Mouse (Mus musculus): Measurements from ENCODE around the gene Batf3.
"Not testable (repeated sequence)": the region's sequence is repeated elsewhere in the genome, so short reads cannot be mapped to it uniquely, and the experiment has no call there.

The Batf3 gene

DNA sequence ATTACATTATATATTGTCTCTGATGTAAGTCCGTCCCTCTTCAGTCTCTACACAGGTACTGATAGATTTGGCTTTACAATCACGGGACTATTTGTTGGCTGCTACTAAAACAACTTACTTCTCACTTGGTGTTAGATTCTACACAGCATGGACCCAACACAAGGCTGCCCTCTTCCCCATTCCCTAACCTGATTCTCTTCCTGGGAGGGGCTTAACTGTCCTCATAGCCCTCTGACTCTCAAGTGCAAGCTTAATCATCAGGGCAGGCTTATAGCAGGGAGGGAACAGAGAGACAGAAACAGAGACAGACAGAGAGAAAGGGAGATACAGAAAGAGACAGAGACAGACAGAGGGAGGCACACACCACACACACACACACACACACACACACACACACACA lies 34.0 kb downstream of the Batf3 start:
- DNase-seq (ENCODE audit: low spot score in 2 of 2): no peak

DNA sequence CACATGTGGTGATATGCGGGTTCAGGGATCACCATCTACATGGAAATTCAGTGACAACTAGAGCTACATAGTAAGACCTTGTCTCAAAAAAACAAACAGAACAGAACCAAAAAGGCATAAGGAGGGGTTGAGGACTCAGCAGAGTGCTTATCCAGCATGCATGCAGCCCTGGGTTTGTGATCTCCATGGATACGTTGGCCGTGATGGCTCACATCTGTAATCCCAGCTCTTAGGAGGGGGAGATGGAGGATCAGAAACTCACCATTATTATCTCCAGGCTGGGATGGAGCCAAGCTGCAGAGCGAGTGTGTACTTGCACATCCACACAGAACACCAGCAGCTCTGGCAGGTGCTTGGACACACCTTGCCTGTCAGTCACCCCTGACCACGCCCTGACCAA lies 34.6 kb downstream of the Batf3 start:
- no peak for DNase-seq (ENCODE audit: low spot score in 2 of 2)

DNA sequence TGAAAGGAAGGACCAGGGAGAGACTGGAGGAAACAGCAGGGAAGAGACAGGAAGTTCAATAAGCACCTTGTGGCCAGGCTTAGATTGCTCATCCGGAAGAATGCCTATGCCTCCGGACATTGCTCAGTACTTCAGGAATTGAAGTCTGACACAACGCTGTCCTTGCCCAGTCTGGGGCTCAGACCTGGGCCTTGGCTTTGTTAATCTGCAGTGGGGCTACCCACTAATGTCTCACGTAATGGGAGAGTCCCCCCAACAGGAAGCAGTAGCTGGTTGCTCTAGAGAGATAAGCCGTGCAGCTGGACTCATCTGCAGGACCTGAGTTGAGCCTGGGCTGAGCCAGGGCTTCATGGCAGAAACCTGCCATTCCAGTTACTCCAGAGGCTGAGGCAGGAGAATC lies 35.3 kb downstream of the Batf3 start:
- no peak for DNase-seq (ENCODE audit: low spot score in 2 of 2)

DNA sequence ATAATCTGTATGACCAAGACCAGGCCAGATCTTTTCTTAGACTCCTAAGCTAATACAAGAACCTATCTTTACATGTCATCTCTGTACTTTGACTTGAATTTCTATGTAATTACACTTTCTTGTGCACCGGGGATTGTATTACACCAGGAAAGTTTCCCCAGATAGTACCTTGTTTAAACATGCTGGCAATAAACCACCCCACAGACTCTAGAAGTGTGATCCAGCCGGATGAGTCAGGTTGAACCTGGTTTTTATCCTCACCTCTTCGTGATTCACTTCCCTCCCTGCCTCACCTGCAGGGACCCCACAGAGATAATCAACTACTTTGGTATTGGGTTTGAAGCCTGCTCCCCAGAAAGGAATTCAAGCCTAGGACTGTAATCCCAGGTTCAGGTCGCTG lies 37.8 kb downstream of the Batf3 start:
- no peak for DNase-seq (ENCODE audit: low spot score in 2 of 2)

DNA sequence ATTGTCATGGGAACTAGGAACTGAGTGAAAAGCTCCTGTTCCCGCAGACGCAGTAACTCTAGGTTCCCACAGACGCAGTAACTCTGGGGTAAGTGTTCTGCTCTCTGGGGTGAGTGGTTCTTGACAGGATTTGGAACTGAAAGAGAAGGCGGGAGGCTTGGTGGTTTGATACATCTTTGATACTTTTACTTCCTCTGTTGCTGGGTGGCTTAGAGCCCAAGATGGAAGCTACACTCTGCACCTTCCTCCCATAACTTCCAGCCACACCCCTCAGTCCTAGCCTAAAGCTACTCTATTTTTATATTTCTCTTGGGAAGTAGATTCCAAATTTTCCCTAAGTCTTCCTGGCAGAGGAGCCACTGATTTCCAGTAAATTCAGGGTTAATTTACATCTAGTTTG lies 40.8 kb downstream of the Batf3 start:
- DNase-seq (ENCODE audit: low spot score in 2 of 2): no peak

DNA sequence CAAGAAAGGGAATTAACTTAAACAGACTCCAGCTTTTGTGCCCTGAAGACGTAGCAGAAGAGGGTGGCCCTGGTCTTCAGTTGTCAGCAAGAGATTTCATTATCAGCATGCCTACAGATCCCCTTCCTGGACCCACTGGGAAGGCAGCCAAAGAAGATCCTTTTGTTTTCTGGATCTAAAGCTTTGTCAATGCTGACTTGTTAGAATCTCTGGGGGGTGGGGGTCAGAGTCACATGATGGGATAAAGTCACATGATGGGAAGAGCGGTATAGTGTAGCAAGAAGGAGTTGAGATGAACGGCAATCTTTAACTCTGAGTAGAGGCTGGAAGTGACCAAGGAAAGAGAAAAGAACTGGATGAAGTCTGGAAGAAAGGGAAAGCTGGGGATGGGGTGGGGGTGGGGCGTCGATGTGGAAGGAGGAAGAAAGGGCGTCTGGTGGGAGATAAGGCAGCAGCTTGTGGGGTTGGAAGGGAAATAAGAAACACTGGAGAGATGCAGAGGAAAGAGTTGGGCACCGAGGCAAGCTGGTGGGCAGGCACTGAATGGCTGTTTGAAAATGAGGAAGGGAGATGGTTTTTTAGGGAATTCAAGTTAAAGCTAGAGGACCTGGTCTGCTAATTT lies 41.3 kb downstream of the Batf3 start:
- no peak for DNase-seq (ENCODE audit: low spot score in 2 of 2)

DNA sequence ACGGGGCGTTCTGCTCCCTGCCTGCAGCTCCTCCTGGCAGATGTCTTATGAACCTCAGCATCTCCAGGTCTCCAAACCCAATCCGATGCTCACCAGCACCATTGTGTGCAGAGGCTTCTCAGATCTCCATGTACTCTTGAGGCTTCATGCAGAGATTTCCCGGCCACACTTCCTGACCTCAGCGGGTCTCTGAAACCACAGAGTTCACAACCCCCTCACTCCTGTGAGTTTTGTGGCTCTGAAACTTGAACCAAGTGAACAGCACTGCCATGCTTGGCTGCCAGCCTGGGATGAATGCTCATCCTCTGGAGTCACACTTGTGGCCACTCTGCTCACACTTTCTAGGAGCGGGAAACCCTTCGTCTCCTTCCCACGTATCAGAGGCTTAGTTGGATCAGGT lies 43.3 kb downstream of the Batf3 start:
- DNase-seq (ENCODE audit: low spot score in 2 of 2): no peak

DNA sequence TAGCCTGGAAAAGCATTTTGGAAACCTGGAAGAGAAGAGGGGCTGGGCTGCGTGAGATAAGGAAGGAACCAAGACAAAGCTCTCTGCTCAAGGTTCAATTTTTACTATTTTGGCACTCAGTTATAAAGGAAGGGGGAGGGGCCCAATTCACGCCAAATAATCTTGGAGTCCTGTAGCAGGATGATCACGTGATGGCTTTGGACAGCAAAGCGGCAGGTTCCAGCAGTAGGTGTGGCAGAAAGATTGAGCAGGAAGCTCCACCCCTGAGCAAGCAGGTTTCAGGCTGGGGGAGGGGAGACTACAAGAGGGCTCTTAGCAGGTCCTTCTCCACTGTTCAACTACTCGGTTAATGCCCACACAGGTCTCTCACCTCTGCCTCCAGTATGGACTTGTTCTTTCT lies 51.8 kb downstream of the Batf3 start:
- not testable (repeated sequence) for DNase-seq (ENCODE audit: low spot score in 2 of 2)

DNA sequence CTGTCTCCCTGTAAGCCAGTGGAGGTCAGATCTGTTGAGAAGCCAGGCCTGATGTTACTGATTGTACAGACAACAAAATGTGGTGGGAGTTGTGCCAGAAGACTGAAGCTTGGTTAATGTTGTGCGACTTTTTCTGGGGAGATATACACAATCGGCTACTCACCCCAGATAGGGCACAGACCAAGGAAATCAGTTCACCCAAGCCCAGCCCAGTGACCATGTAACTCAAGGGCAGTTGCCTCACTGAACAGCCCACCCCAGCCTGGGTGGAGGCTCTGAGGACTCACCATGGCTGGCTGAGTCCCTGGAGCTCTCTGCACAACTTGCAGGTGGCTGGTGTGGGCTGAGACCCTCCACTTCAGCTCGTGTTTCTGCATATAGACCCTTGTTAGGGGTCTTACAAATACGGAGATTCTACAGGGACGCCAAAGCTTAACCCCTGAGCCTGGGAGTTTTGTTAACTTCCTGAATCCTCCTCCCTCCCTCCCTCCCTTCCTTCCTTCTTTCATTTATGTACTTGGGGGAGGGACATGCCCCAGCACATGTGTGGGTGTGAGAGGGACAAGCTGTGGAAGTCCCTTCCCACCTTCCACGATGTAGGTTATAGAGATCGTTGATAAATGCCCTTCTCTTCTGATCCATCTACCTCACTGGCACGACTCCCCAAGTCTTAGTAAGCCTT lies 53.4 kb downstream of the Batf3 start:
- no peak for DNase-seq (ENCODE audit: low spot score in 2 of 2)

DNA sequence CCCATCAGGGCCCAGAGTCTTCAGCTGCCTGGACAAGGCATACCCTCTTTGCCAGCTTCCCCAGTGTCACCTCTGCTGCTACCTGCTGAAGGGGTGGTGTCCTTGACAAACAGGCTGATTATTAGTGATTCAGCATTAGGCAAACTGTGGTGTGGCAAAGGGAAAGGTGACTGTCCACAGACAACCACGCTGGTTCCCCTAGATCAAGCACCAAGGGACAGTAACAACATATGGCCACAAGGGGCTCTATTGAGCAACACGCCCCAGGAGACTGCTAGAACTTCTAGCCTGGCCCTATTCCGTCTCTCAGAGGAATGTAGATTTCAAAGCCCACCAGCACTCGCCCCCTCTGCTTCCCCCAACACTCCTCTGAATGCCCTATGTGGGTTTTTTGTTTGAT lies 55.4 kb downstream of the Batf3 start:
- peak; percentile 48 to 74 for DNase-seq (ENCODE audit: low spot score in 2 of 2)

DNA sequence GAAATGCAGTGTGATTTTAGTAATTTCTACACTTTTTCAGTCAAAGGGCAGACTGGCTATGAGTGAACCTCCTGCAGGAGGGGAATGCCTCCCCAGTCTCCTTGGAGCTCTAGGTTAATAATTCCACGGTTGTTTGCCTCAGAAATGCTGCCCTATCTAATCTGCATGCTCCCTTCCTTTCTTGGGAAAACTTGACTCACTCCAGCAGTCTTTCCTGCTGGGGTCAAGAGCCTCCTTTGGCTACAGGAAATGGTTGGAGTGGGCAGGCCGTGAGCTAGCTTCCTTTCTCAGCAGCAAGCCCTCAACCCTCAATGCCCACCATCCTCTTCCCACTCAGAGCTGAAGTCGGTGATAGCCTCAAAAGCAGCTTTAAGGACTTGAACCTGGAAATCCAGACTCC lies 56.7 kb downstream of the Batf3 start:
- no peak for DNase-seq (ENCODE audit: low spot score in 2 of 2)

Data from spleen, postnatal 4 days (tissue).